Mouse (Mus musculus) bone marrow macrophage, adult 2 months (primary cell): ENCODE results near the gene Slc38a3. TPM values are rescaled to one million over a fixed set of nuclear protein-coding genes. Genes with fewer than 3 reads are reported as not detected.

Experiments used
- H3K27ac ChIP-seq: 2 replicates; pipeline ENCODE4 v1.5.1; 2012; ENCODE audit warnings: low read depth, low read length; ENCODE audit not compliant: insufficient read depth
- H3K4me1 ChIP-seq: 2 replicates; pipeline ENCODE4 v1.6.1; 2012; ENCODE audit warnings: low read length; ENCODE audit not compliant: control insufficient read depth, insufficient read depth
- H3K4me3 ChIP-seq: 2 replicates; pipeline ENCODE4 v1.5.1; 2012; ENCODE audit warnings: mild to moderate bottlenecking, low read length, moderate library complexity; ENCODE audit not compliant: insufficient read depth
- CTCF ChIP-seq: IDR thresholded peaks from 2 replicates; pipeline ENCODE4 v1.5.1; 2012; ENCODE audit warnings: low read depth, mild to moderate bottlenecking, low read length, moderate library complexity
- POLR2A ChIP-seq: IDR thresholded peaks from 2 replicates; pipeline ENCODE4 v1.6.1; 2012; ENCODE audit warnings: mild to moderate bottlenecking, low read depth, low read length, borderline replicate concordance
- polyA plus RNA-seq: library from polyadenylated mRNA; stranded (reverse); fragments of >200 nt; gene quantifications from 2 replicates; pipeline ENCODE4 v1.2.4, GENCODE M21; 2012; ENCODE audit not compliant: missing spikeins, insufficient read depth, insufficient read length

Gene Slc38a3
- polyA plus RNA-seq, 1 experiment = not detected

GRCm38 (mm10) chr9:107696106-107696479 lies 26.8 kb upstream of the Slc38a3 start:
- no peak overlapping the region for H3K4me3 ChIP-seq
- no peak for TF ChIP-seq POLR2A
- no peak for TF ChIP-seq CTCF
- 0 out of 2 replicates have a peak, but pooled peaks cover 2% of the 10 kb centered on the region for H3K4me1 ChIP-seq
- no peak overlapping the region for H3K27ac ChIP-seq

GRCm38 (mm10) chr9:107695441-107696105 lies 26.2 kb upstream of the Slc38a3 start:
- 0 out of 2 replicates have a peak, but pooled peaks cover 2% of the 10 kb centered on the region for H3K4me1 ChIP-seq
- TF ChIP-seq CTCF = no peak
- TF ChIP-seq POLR2A = no peak
- no peak overlapping the region for H3K4me3 ChIP-seq
- H3K27ac ChIP-seq = no peak overlapping the region

- 0 out of 2 replicates have a peak, but pooled peaks cover 2% of the 10 kb centered on the region for H3K4me1 ChIP-seq
- TF ChIP-seq POLR2A = no peak
- no peak overlapping the region for H3K27ac ChIP-seq
- no peak overlapping the region for H3K4me3 ChIP-seq
These were observed 25.3 kb upstream of the Slc38a3 start for GRCm38 (mm10) chr9:107694627-107695026.

GRCm38 (mm10) chr9:107693433-107693987 lies 24.2 kb upstream of the Slc38a3 start:
- H3K27ac ChIP-seq = no peak overlapping the region
- 0 out of 2 replicates have a peak, but pooled peaks cover 2% of the 10 kb centered on the region for H3K4me1 ChIP-seq
- H3K4me3 ChIP-seq = no peak overlapping the region
- TF ChIP-seq POLR2A (no peak), CTCF (no peak)

- 0 out of 2 replicates have a peak, but pooled peaks cover 2% of the 10 kb centered on the region for H3K4me1 ChIP-seq
- no peak overlapping the region for H3K27ac ChIP-seq
- TF ChIP-seq POLR2A (no peak), CTCF (no peak)
- H3K4me3 ChIP-seq = no peak overlapping the region
These were observed 23.5 kb upstream of the Slc38a3 start for GRCm38 (mm10) chr9:107692785-107693184.

GRCm38 (mm10) chr9:107690391-107690790 lies 21.1 kb upstream of the Slc38a3 start:
- Histone ChIP-seq H3K27ac (no peak overlapping the region), H3K4me3 (no peak overlapping the region), H3K4me1 (peaks cover 2% of the 10 kb centered on the region; the same call in 1 of the 2 replicates)
- TF ChIP-seq CTCF (no peak), POLR2A (no peak)

- TF ChIP-seq POLR2A (no peak), CTCF (no peak)
- Histone ChIP-seq H3K4me3 (no peak overlapping the region), H3K27ac (no peak overlapping the region), H3K4me1 (peaks cover 2% of the 10 kb centered on the region; the same call in 1 of the 2 replicates)
These were observed 19.6 kb upstream of the Slc38a3 start for GRCm38 (mm10) chr9:107688939-107689338.

GRCm38 (mm10) chr9:107688415-107688814 lies 19.1 kb upstream of the Slc38a3 start:
- no peak overlapping the region for H3K27ac ChIP-seq
- H3K4me1 ChIP-seq = peaks cover 2% of the 10 kb centered on the region; the same call in 1 of the 2 replicates
- no peak overlapping the region for H3K4me3 ChIP-seq
- TF ChIP-seq POLR2A (no peak), CTCF (no peak)

- TF ChIP-seq CTCF = peak; percentile 25; the same call in 1 of the 2 replicates
- no peak for TF ChIP-seq POLR2A
- peaks cover 2% of the 10 kb centered on the region; the same call in 1 of the 2 replicates for H3K4me1 ChIP-seq
- no peak overlapping the region for H3K27ac ChIP-seq
- H3K4me3 ChIP-seq = no peak overlapping the region
These were observed 16.1 kb upstream of the Slc38a3 start for GRCm38 (mm10) chr9:107685231-107685981.

GRCm38 (mm10) chr9:107682405-107682804 lies 13.1 kb upstream of the Slc38a3 start:
- TF ChIP-seq CTCF = no peak
- TF ChIP-seq POLR2A = no peak
- H3K4me3 ChIP-seq = no peak overlapping the region
- H3K27ac ChIP-seq = no peak overlapping the region
- peaks cover 7% of the 10 kb centered on the region for H3K4me1 ChIP-seq
